Mouse (Mus musculus) limb, embryonic 12.5 days (tissue): ENCODE measurements at regions not wholly inside any gene's neighbourhood (a gene's known extent, or its start where the extent isn't known, plus 50 kb on each side); places are given as distances from the start of the nearest gene placed in this dataset.
A peak's percentile ranks its signal among the peaks of the same experiment; 100 is the strongest.
"Not testable (repeated sequence)": the region's sequence is repeated elsewhere in the genome, so short reads cannot be mapped to it uniquely, and the experiment has no call there.

ENCODE experiments used
- ATAC-seq: fragments of 200-750 bp; cut with Nextera tagmentation; 2 replicates; pipeline ENCODE4 v1.8.0; 2017; ENCODE audit warnings: low read depth, moderate TSS enrichment; ENCODE audit not compliant: insufficient number of reproducible peaks, insufficient read depth, low FRiP score, low TSS enrichment
- H3K27ac ChIP-seq: fragments of 300-500 bp; sonication (generic); 2 replicates; pipeline ENCODE4 v1.5.1; 2016; ENCODE audit warnings: mild to moderate bottlenecking, moderate library complexity
- H3K27me3 ChIP-seq: fragments of 300-500 bp; sonication (generic); 2 replicates; pipeline ENCODE4 v1.6.1; 2016; ENCODE audit warnings: mild to moderate bottlenecking, moderate library complexity
- H3K36me3 ChIP-seq: fragments of 300-500 bp; sonication (generic); 2 replicates; pipeline ENCODE4 v1.6.1; 2016; ENCODE audit warnings: mild to moderate bottlenecking, moderate library complexity
- H3K4me1 ChIP-seq: fragments of 300-500 bp; sonication (generic); replicated peaks from 2 replicates; pipeline ENCODE4 v1.6.1; 2016
- H3K4me2 ChIP-seq: fragments of 300-500 bp; sonication (generic); 2 replicates; pipeline ENCODE4 v1.6.1; 2016; ENCODE audit warnings: mild to moderate bottlenecking, moderate library complexity
- H3K4me3 ChIP-seq: fragments of 300-500 bp; sonication (generic); replicated peaks from 2 replicates; pipeline ENCODE4 v1.5.1; 2016; ENCODE audit warnings: mild to moderate bottlenecking
- H3K9ac ChIP-seq: fragments of 300-500 bp; sonication (generic); replicated peaks from 2 replicates; pipeline ENCODE4 v1.6.1; 2016; ENCODE audit warnings: mild to moderate bottlenecking, moderate library complexity
- H3K9me3 ChIP-seq: fragments of 300-500 bp; sonication (generic); 2 replicates; pipeline ENCODE4 v1.6.1; 2016; ENCODE audit warnings: mild to moderate bottlenecking, moderate library complexity
- WGBS: fragments of 180-500 bp; shearing (Covaris S2); methylation state at CpG from one replicate; pipeline ENCODE4 v1.1.7; 2016; 5-methylcytosine and 5-hydroxymethylcytosine counted together

GRCm38 (mm10) chr14:114485781-114486180 lies 606.2 kb upstream of the Gpc5 start:
- no peak overlapping the region for H3K27ac ChIP-seq
- WGBS: 91% methylated on average over 4 of the region's 4 CpGs
- no peak overlapping the region for H3K4me3 ChIP-seq
- no peak for ATAC-seq
- no peaks in the 10 kb centered on the region for H3K27me3 ChIP-seq
- H3K4me2 ChIP-seq: no peak overlapping the region
- H3K9me3 ChIP-seq: no peaks in the 10 kb centered on the region
- no peaks in the 10 kb centered on the region for H3K36me3 ChIP-seq
- H3K9ac ChIP-seq: no peak overlapping the region
- H3K4me1 ChIP-seq: no peaks in the 10 kb centered on the region

- not testable (repeated sequence) for H3K36me3 ChIP-seq, H3K4me3 ChIP-seq, H3K27me3 ChIP-seq, H3K27ac ChIP-seq, ATAC-seq, H3K4me2 ChIP-seq, H3K9me3 ChIP-seq, H3K9ac ChIP-seq, H3K4me1 ChIP-seq
- 92% methylated on average over 3 of the region's 3 CpGs for WGBS
These were observed 598.6 kb upstream of the Gpc5 start for GRCm38 (mm10) chr14:114493371-114493770.

GRCm38 (mm10) chr14:114504976-114505375 lies 587.0 kb upstream of the Gpc5 start:
- no peaks in the 10 kb centered on the region for H3K36me3 ChIP-seq
- no peaks in the 10 kb centered on the region for H3K27me3 ChIP-seq
- no peak overlapping the region for H3K9ac ChIP-seq
- no peaks in the 10 kb centered on the region for H3K4me1 ChIP-seq
- H3K27ac ChIP-seq: no peak overlapping the region
- no peak for ATAC-seq
- H3K9me3 ChIP-seq: no peaks in the 10 kb centered on the region
- H3K4me3 ChIP-seq: no peak overlapping the region
- H3K4me2 ChIP-seq: no peak overlapping the region

DNA sequence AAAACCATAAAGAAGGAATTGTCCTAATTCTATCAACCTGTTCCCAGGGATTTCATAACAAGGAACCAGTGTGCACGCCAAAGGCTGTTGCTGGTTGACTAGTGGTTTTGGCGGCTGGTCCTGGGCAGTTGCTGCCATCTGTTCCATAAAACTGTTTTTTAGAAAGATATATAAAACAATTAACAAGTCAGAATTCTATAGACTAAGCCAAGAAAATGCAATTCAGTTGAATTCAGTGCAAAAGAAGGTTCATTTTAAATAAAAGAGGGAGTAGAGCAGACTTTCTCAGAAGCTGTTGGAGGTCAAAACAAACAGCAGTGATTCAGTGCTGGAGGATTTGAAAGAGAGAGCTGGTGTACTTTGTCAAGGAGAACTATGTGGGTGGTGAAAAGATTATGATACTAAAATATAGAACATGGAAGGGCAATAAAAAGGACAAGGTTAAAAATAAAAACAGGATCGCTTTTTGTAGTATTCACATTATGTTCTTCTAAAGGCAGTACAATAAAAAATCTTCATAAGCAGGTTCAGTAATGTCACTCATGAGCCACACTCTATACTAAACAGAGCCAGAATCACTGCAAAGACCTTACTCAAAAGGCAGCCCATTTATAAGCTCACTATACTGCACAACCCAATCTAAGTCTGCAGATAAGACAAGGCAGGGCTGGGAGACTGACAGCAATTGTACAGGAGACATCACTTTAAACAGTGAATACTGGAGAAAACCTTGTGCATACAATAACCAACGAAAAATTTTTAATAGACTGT lies 543.9 kb upstream of the Gpc5 start:
- 74% methylated on average over 4 of the region's 4 CpGs for WGBS
- Histone ChIP-seq H3K27me3 (no peaks in the 10 kb centered on the region), H3K36me3 (no peaks in the 10 kb centered on the region), H3K4me2 (no peak overlapping the region), H3K9me3 (no peaks in the 10 kb centered on the region), H3K9ac (no peak overlapping the region), H3K4me3 (no peak overlapping the region), H3K27ac (no peak overlapping the region), H3K4me1 (no peaks in the 10 kb centered on the region)
- ATAC-seq: no peak

DNA sequence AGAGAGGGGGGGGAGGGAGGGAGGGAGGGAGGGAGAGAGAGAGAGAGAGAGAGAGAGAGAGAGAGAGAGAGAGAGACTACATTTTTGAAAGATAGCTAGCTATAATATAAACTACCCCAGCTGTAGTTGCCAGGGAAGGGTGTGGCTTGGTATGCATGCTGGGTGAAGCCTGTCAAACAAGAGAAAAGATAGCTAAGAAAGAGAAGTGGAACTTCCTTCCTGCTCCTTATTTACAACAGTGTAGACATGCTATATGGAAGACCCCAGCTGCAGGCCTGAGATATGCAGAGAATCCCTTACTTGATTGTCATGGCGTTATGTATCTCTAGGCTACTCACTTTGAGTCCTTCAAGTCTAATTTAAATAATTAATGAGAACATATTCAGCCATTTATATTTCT lies 542.9 kb upstream of the Gpc5 start:
- no peaks in the 10 kb centered on the region for H3K9me3 ChIP-seq

GRCm38 (mm10) chr14:114566411-114567030 lies 525.5 kb upstream of the Gpc5 start:
- H3K4me2 ChIP-seq: no peak overlapping the region
- H3K27ac ChIP-seq: no peak overlapping the region
- WGBS: 47% methylated on average over 4 of the region's 4 CpGs
- H3K4me1 ChIP-seq: no peaks in the 10 kb centered on the region
- H3K36me3 ChIP-seq: no peaks in the 10 kb centered on the region
- no peaks in the 10 kb centered on the region for H3K9me3 ChIP-seq
- no peaks in the 10 kb centered on the region for H3K27me3 ChIP-seq
- no peak overlapping the region for H3K4me3 ChIP-seq
- no peak for ATAC-seq
- no peak overlapping the region for H3K9ac ChIP-seq

More for the DNA sequence above, 542.9 kb upstream of the Gpc5 start:
- H3K27me3 ChIP-seq: no peaks in the 10 kb centered on the region
- H3K4me2 ChIP-seq: no peak overlapping the region
- no peak overlapping the region for H3K27ac ChIP-seq
- no peak for ATAC-seq
- no peak overlapping the region for H3K4me3 ChIP-seq
- no peak overlapping the region for H3K9ac ChIP-seq
- H3K36me3 ChIP-seq: no peaks in the 10 kb centered on the region
- 79% methylated on average over 1 of the region's 1 CpGs for WGBS
- no peaks in the 10 kb centered on the region for H3K4me1 ChIP-seq

DNA sequence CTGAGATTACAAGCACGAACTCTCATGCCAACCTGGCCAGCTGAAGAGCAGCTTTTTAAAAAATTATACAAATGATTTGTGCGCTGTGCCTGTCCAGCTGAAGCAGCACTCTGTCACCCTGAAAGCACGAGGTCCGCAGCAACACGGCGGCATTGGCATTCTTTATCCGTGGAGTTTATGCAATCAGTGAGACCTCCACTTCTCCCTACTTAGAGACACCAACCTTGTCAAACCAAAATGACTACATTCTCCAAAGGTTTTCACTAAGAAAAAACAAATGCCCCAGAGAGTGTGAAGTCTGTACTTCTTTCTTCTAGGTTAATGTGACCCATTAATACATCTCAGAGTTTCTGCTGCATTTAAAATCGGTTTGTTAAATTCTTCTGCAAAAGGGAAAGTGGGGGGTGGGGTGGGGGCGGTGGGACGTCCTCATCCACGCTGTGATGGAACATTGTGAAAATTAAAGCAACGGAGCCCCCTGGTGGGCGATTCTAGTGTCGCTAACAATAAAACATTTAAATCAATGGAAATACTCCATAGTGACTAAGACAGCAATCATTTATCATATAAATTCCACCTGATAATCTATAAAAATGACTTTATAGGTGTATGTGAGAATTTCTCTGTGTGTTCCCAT lies 524.2 kb upstream of the Gpc5 start:
- Histone ChIP-seq H3K4me1 (no peaks in the 10 kb centered on the region), H3K4me3 (no peak overlapping the region), H3K36me3 (no peaks in the 10 kb centered on the region), H3K4me2 (peak overlapping the region; percentile 30), H3K27me3 (no peaks in the 10 kb centered on the region), H3K9me3 (no peaks in the 10 kb centered on the region), H3K9ac (no peak overlapping the region), H3K27ac (no peak overlapping the region)
- ATAC-seq: no peak; the same call in 1 of the 2 replicates
- WGBS: 23% methylated on average over 14 of the region's 14 CpGs

DNA sequence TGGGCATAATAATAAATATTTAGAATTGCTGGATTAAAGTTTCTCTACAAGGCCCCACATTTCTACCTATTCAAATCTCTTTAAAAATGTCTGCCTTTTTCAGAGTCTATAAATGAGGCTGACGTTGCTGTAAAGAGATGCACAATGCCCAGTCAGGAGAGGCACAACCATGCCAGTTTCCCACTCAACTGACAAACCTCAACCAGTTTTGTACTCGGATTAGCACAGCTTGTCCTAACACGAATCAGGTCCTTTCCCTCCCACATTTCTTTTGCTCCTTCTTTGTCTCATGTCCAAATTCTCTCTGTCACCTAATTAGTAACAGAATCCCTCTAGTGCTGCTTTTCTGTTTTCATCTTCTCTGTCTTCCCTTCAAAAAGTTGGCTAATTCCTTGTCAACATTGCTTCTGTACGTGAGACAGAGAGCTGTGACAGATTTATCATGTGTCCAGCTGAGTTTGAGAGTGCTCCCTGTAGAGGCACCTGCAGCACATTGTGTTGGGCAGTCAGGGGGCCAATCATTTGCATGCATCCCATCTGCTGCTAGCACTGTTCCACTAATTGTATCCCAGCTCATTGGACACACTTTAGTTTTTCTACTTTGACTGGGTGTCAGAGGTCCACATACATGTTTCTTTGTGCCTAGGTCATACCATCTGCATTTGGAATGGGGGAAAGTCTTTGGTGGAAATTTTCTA lies 504.5 kb upstream of the Gpc5 start:
- H3K4me2 ChIP-seq: no peak overlapping the region
- no peaks in the 10 kb centered on the region for H3K36me3 ChIP-seq
- no peaks in the 10 kb centered on the region for H3K4me1 ChIP-seq
- H3K27me3 ChIP-seq: no peaks in the 10 kb centered on the region
- no peak overlapping the region for H3K4me3 ChIP-seq
- no peaks in the 10 kb centered on the region for H3K9me3 ChIP-seq
- no peak overlapping the region for H3K9ac ChIP-seq
- ATAC-seq: no peak
- H3K27ac ChIP-seq: no peak overlapping the region
- 26% methylated on average over 4 of the region's 4 CpGs for WGBS

GRCm38 (mm10) chr14:114609296-114609695 lies 482.7 kb upstream of the Gpc5 start:
- Histone ChIP-seq H3K4me3 (no peak overlapping the region), H3K9ac (no peak overlapping the region), H3K4me1 (no peaks in the 10 kb centered on the region), H3K9me3 (no peaks in the 10 kb centered on the region), H3K27ac (no peak overlapping the region), H3K27me3 (no peaks in the 10 kb centered on the region), H3K4me2 (no peak overlapping the region), H3K36me3 (no peaks in the 10 kb centered on the region)
- 81% methylated on average over 4 of the region's 4 CpGs for WGBS
- no peak for ATAC-seq

- Histone ChIP-seq H3K4me2 (no peak overlapping the region), H3K9ac (no peak overlapping the region), H3K4me3 (no peak overlapping the region), H3K9me3 (no peaks in the 10 kb centered on the region), H3K36me3 (no peaks in the 10 kb centered on the region), H3K27ac (no peak overlapping the region), H3K27me3 (no peaks in the 10 kb centered on the region), H3K4me1 (no peaks in the 10 kb centered on the region)
- ATAC-seq: no peak
- 58% methylated on average over 1 of the region's 1 CpGs for WGBS
These were observed 479.6 kb upstream of the Gpc5 start for GRCm38 (mm10) chr14:114612400-114612799.

- no peaks in the 10 kb centered on the region for H3K27me3 ChIP-seq
- WGBS: 83% methylated on average over 1 of the region's 1 CpGs
These were observed 435.4 kb upstream of the Gpc5 start for GRCm38 (mm10) chr14:114656636-114657035.

More at GRCm38 (mm10) chr14:114656636-114657035, 435.4 kb upstream of the Gpc5 start:
- Histone ChIP-seq H3K4me2 (no peak overlapping the region), H3K36me3 (no peaks in the 10 kb centered on the region), H3K4me1 (no peaks in the 10 kb centered on the region), H3K27ac (no peak overlapping the region), H3K4me3 (no peak overlapping the region), H3K9ac (no peak overlapping the region), H3K9me3 (no peaks in the 10 kb centered on the region)
- ATAC-seq: no peak
